Mouse (Mus musculus) left cerebral cortex, adult 2 months (tissue): ENCODE results near the gene Bicdl1. TPM values are rescaled to one million over a fixed set of nuclear protein-coding genes. Genes with fewer than 3 reads are reported as not detected.

Experiments
- DNase-seq, 2 experiments: peaks; one replicate each; pipeline ENCODE4 v3.0.0; 2021 to 2022; ENCODE audit warnings: low spot score in 2 of 2, mixed read lengths in 1 of 2; ENCODE audit errors: extremely low spot score in 1 of 2
- H3K27ac ChIP-seq: fragments of 200-600 bp; 2 replicates; pipeline ENCODE4 v1.8.1; 2022
- H3K4me3 ChIP-seq: fragments of 200-600 bp; 2 replicates; pipeline ENCODE4 v1.8.1; 2022
- CTCF ChIP-seq: fragments of 200-600 bp; IDR thresholded peaks from 2 replicates; pipeline ENCODE4 v1.8.1; 2022; ENCODE audit warnings: antibody characterized with exemption, mild to moderate bottlenecking, moderate library complexity
- intact Hi-C: fragments of 180-260 bp; cut with DNase I; formaldehyde crosslinking; loops from one replicate; pipeline ENCODE4 v1.15.1; 2025
- total RNA-seq, 2 experiments: library from RNA; stranded (reverse); gene quantifications; 2 replicates each; pipeline ENCODE4 v1.2.3; 2021

Gene Bicdl1
- total RNA-seq, 2 experiments from 2014 or later, result 164 to 172 TPM

DNA sequence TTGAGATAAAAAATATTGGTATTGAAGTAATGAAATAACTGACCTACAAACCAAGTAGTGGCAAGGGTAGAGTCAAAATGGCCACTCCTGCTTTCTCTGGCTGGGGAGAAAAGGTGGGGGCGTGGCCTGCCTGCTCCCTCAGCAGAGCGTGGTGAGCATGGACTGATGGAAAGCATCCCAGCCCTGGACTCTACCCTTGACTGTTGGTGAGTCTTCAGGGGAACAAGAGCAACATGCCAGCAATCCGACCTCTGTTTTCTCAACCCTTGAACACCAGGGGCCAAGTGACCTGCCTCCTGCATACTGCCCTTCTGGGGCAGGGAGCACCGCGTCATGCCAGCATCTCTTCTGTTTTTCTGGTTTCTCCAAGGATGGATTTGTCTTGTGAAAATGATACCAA, 34.6 kb downstream of the Bicdl1 start:
- TF ChIP-seq CTCF, result no peak
- H3K27ac ChIP-seq, result no peak overlapping the region
- no peak overlapping the region for H3K4me3 ChIP-seq
- intact Hi-C loops, result no loop called here
- DNase-seq, result no peak

DNA sequence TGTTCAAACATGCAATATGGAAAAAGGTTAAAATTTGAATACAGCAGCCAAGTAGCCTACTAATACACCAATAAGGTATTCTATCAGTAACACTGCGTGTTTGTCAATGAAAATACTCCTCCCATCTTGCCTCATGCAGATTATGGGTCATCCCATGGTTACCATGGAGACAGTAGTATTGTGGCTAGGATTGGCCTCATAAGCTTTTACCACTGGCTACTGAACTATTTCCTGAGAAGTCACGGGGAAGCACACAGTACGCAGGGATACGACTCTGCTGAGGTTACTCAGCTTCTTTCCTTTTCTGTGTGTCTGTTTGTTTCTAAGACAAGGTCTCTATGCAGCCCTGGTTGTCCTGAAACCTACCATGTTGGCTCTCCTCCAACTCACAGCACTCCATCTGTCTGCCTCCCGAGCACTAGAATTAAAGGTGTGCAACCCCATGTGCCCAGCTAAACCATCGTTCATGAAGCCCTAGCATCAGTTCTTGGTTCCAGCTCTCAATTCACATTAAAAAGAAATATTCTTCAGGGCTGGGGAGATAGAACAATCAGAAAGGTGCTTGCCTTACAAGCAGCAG, 36.1 kb downstream of the Bicdl1 start:
- H3K4me3 ChIP-seq, result no peak overlapping the region
- intact Hi-C loops, result no loop called here
- TF ChIP-seq CTCF, result no peak
- no peak overlapping the region for H3K27ac ChIP-seq
- no peak for DNase-seq

GRCm38 (mm10) chr5:115693271-115693670, 38.1 kb downstream of the Bicdl1 start:
- no peak for DNase-seq
- H3K27ac ChIP-seq, result no peak overlapping the region
- TF ChIP-seq CTCF, result no peak
- intact Hi-C loops, result no loop called here
- no peak overlapping the region for H3K4me3 ChIP-seq

DNA sequence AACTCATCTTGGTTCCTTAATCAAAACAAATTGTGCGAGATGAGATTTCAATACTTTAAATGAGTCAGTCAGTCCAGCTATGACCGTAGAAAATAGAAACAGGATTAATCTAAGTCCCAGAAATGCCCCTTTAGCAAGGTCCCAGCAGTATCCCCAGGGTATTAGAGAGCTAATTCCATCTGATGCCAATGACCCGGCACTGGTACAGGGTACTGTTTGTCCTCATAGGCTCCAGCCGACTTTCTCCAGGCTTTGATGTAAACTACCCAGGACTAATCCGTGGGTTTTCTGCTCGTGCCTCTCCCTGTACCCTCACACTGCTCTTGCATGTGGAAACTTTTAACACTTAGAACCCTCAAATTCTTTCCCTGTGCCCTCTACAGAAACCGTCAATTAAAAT, 44.7 kb downstream of the Bicdl1 start:
- intact Hi-C loops, result no loop called here
- TF ChIP-seq CTCF, result no peak
- Histone ChIP-seq H3K27ac (no peak overlapping the region), H3K4me3 (no peak overlapping the region)
- DNase-seq, result no peak

- no peak overlapping the region for H3K4me3 ChIP-seq
- intact Hi-C loops, result no loop called here
- H3K27ac ChIP-seq, result no peak overlapping the region
- DNase-seq, result no peak
- TF ChIP-seq CTCF, result no peak
These were observed 46.3 kb downstream of the Bicdl1 start for GRCm38 (mm10) chr5:115685126-115685525.

DNA sequence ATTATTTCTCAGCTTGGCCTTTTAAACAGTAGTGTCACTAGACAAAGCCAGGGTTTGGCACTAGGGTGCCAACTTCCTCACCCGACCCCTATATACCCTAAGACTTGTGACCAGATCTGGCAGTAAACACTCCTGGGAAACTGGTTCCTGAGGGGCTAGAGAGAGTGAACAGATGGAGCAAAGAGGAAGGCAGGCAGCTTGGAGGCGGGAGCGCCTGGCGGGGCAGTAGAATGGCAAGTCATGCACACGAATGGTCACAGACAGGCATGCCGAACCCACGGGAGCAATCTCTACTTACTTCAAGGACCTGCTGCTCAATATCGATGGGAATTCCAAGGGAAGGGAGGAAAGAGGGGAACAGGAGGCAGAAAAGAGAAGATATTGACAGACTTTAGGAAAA, 59.6 kb downstream of the Bicdl1 start:
- no peak for TF ChIP-seq CTCF
- H3K4me3 ChIP-seq, result no peak overlapping the region

GRCm38 (mm10) chr5:115670406-115670805, 61.0 kb downstream of the Bicdl1 start:
- no peak for TF ChIP-seq CTCF
- Histone ChIP-seq H3K4me3 (no peak overlapping the region), H3K27ac (no peak overlapping the region)
- intact Hi-C loops, result no loop called here
- no peak for DNase-seq

More for the DNA sequence above, 59.6 kb downstream of the Bicdl1 start:
- H3K27ac ChIP-seq, result no peak overlapping the region
- intact Hi-C loops, result no loop called here
- DNase-seq, result no peak

DNA sequence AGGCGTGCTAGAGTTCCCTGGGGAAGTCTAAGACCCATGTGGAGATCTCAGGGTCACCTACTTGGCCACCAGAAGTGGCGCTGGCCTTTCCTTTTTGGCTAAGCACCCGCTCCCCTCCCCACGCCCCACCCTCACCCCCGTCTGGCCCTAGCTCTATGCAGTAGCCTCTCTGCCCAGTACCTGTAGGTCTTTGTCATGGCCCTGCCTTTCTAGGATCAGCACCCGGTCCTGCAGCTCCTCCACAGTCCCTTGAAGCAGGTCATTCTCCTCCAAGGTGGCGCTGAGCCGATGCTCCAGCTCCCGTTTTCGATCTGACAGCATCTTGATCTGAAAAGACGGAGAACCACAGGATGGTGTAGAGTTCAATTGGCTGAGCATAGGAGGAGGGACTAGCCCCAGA, 61.4 kb downstream of the Bicdl1 start:
- intact Hi-C loops, result no loop called here
- H3K4me3 ChIP-seq, result no peak overlapping the region
- H3K27ac ChIP-seq, result no peak overlapping the region
- DNase-seq, result no peak
- TF ChIP-seq CTCF, result no peak

DNA sequence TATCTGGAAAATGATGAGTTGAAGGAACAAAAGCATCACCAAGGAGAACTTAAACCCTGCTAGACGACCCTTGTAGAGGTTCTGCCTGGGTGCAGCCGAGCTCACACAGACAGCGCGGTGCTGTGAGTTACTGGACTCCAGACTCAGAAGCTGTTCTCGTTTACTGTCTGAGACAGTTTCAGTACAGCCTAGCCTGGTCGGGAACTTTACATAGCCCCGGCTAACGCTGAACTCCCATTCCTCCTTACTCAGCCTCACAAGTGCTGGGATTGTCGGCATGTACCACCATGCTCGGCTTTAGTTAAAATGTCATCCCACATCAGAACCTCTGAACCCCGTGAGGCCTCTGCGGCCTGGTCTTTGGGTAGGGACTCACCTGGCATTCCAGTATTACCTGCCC, 62.4 kb downstream of the Bicdl1 start:
- intact Hi-C loops, result no loop called here
- no peak for DNase-seq
- H3K4me3 ChIP-seq, result no peak overlapping the region
- no peak for TF ChIP-seq CTCF
- no peak overlapping the region for H3K27ac ChIP-seq

GRCm38 (mm10) chr5:115667894-115668293, 63.5 kb downstream of the Bicdl1 start:
- intact Hi-C loops, result no loop called here
- no peak for DNase-seq
- TF ChIP-seq CTCF, result no peak
- Histone ChIP-seq H3K4me3 (no peak overlapping the region), H3K27ac (no peak overlapping the region)

- intact Hi-C loops, result no loop called here
- no peak for TF ChIP-seq CTCF
These were observed 64.2 kb downstream of the Bicdl1 start for GRCm38 (mm10) chr5:115667210-115667609.

DNA sequence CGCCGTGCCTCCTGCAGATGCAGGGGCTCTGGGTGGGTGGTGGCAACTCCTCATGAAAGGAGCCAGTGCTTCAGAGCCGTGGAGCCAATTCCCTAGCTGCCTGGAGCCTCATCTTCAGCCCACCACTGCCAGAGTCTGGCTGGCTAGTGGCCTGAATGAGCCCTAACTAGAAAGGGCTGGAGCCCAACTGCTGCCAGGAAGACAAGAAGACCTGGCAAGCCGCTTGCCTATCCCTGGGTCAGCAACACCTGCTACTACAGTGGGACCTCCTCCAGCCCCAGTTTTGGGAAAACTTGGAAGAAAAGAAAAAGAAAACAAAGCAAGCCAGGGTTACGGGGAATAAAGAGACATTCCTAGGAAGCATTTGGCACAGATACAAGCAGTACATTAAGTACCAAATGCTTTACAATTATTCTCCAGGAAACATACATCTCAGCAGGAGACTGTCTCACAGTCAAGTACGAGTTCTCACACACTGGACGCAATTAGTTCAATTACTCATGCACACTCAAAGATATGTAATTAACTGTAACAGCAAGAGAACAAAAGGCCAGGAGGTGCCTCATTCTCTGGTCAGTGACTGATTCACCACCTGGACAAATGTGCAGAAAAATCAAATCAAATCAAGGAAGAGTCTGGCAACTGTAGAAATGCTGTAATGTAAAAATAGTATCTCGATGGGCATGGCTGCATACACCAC, 64.9 kb downstream of the Bicdl1 start:
- H3K27ac ChIP-seq, result no peak overlapping the region
- TF ChIP-seq CTCF, result no peak
- intact Hi-C loops, result no loop called here

More at GRCm38 (mm10) chr5:115667210-115667609, 64.2 kb downstream of the Bicdl1 start:
- Histone ChIP-seq H3K27ac (no peak overlapping the region), H3K4me3 (no peak overlapping the region)
- DNase-seq, result no peak

DNA sequence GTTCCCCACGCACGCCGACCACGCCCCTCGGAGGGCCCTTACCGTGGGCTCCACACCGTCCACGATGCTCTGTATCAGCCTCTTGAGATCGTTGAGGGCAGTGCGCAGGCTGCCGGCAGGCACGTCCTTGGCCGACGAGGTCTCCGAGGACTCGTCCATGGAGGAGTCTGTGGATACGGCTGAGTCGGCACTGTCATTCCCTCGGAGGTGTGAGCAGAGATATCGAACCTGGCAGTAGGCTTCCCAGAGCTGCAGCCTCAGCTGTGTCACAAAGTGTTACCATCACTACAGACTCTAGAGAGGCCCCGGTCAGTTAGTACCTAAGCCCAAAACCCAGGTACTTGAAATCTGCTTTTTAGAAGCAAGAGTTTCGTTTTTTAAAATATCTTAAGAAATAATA, 68.8 kb downstream of the Bicdl1 start:
- Histone ChIP-seq H3K4me3 (no peak overlapping the region), H3K27ac (no peak overlapping the region)
- intact Hi-C loops, result no loop called here
- DNase-seq, result no peak
- TF ChIP-seq CTCF, result no peak

More for the DNA sequence above, 64.9 kb downstream of the Bicdl1 start:
- no peak overlapping the region for H3K4me3 ChIP-seq
- DNase-seq, result no peak
